Mouse (Mus musculus) small intestine, adult 2 months (tissue): Measurements from ENCODE around the gene Cacna1a.

Source experiments
- CTCF ChIP-seq: fragments of 200-500 bp; IDR thresholded peaks from 2 replicates; pipeline ENCODE4 v1.5.1; 2012; ENCODE audit warnings: low read depth, mild to moderate bottlenecking, control low read depth, inconsistent platforms, low read length, moderate library complexity, mixed read lengths; ENCODE audit not compliant: insufficient replicate concordance, insufficient read length; ENCODE audit errors: extremely low read depth
- POLR2A ChIP-seq: fragments of 200-500 bp; IDR thresholded peaks from 2 replicates; pipeline ENCODE4 v1.6.1; 2012; ENCODE audit warnings: low read depth, mild to moderate bottlenecking, control low read depth, inconsistent platforms, low read length, moderate library complexity

DNA sequence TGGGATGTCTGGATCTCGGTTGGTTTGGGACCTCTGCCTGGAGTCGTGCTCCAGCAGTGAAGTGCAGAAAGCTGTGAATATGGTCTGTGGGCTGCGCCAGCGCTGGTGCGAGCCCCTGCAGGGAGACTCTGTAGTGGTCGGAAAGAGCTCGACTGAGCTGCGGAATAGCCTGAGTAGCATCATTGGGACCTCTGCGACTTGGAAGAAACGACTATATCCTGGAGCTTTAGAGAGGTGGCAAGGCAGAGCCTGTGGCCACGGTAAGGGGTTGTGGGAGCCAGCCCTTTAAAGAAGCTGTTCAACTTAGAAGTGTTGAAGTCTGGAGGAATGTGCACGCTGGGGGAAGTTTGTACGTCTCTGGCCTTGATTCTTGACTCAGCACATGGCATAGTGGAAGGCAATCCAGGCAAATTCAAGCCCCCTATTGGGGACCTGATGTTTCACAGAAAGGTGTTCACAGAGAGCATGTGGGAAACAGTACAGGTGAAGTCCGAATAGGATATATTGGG lies 277.2 kb downstream of the Cacna1a start:
- TF ChIP-seq POLR2A = no peak
- TF ChIP-seq CTCF = no peak
